Mouse (Mus musculus) lung, adult 2 months (tissue): Measurements from ENCODE around the gene Olfr1463.

Experiments
- CTCF ChIP-seq: fragments of 200-500 bp; IDR thresholded peaks from 2 replicates; pipeline ENCODE4 v1.5.1; 2011; ENCODE audit warnings: mild to moderate bottlenecking, low read length, control low read depth; ENCODE audit not compliant: insufficient read depth
- POLR2A ChIP-seq: fragments of 200-500 bp; IDR thresholded peaks from 2 replicates; pipeline ENCODE4 v1.6.1; 2011; ENCODE audit warnings: low read depth, mild to moderate bottlenecking, control low read depth, low read length, borderline replicate concordance; ENCODE audit errors: extremely low read depth

- no peak for TF ChIP-seq POLR2A
- no peak for TF ChIP-seq CTCF
Measured at GRCm38 (mm10) chr19:13231028-13231427, at the start of gene Olfr1463.
